Mouse (Mus musculus): ENCODE measurements around the gene Mtx1. TPM values are rescaled to one million over a fixed set of nuclear protein-coding genes. Genes with fewer than 3 reads are reported as not detected.

Mtx1 gene
- polyA plus RNA-seq, 1 experiment, result 299 TPM

GRCm38 (mm10) chr3:89178107-89178385 is 48.8 kb downstream of the Mtx1 start:
- H3K4me1 ChIP-seq, result peaks cover 48% of the 10 kb centered on the region
- H3K4me3 ChIP-seq (replicated peaks), result peak overlapping the region; percentile 96
- no peaks in the 10 kb centered on the region for H3K27me3 ChIP-seq (replicated peaks)
- peaks cover 83% of the 10 kb centered on the region for H3K36me3 ChIP-seq (replicated peaks; ENCODE audit: low read length)
- no peaks in the 10 kb centered on the region for H3K9me3 ChIP-seq
- TF ChIP-seq FLI1 (IDR thresholded peaks at IDR 0.05; ENCODE audit: low read length) (no peak), GATA1 (IDR thresholded peaks at IDR 0.05; ENCODE audit: borderline replicate concordance, low read length) (no peak)

- H3K9me3 ChIP-seq, result no peaks in the 10 kb centered on the region
- peaks cover 42% of the 10 kb centered on the region for H3K4me1 ChIP-seq
- H3K27me3 ChIP-seq (replicated peaks), result no peaks in the 10 kb centered on the region
- H3K4me3 ChIP-seq (replicated peaks), result peak within 1 kb of the TSS; percentile 96
- TF ChIP-seq GATA1 (IDR thresholded peaks at IDR 0.05; ENCODE audit: borderline replicate concordance, low read length) (no peak), FLI1 (IDR thresholded peaks at IDR 0.05; ENCODE audit: low read length) (peak; percentile 49; the same call in 1 of the 2 replicates)
- H3K36me3 ChIP-seq (replicated peaks; ENCODE audit: low read length), result peaks cover 83% of the 10 kb centered on the region
Measured at GRCm38 (mm10) chr3:89177242-89178106, 49.4 kb downstream of the Mtx1 start, which contains the start of gene Scamp3. TSS of gene Scamp3 (plus strand) at chr3:89177473.

GRCm38 (mm10) chr3:89176421-89176820 is 50.5 kb downstream of the Mtx1 start:
- no peak for TF ChIP-seq FLI1 (IDR thresholded peaks at IDR 0.05; ENCODE audit: low read length)
- TF ChIP-seq GATA1 (IDR thresholded peaks at IDR 0.05; ENCODE audit: borderline replicate concordance, low read length), result no peak
- Histone ChIP-seq H3K27me3 (replicated peaks) (no peaks in the 10 kb centered on the region), H3K4me1 (peaks cover 33% of the 10 kb centered on the region), H3K9me3 (no peaks in the 10 kb centered on the region), H3K4me3 (replicated peaks) (no peak overlapping the region), H3K36me3 (replicated peaks; ENCODE audit: low read length) (peaks cover 81% of the 10 kb centered on the region)

GRCm38 (mm10) chr3:89175544-89175943 is 51.3 kb downstream of the Mtx1 start:
- H3K27me3 ChIP-seq (replicated peaks), result no peaks in the 10 kb centered on the region
- H3K4me1 ChIP-seq, result peaks cover 33% of the 10 kb centered on the region
- H3K9me3 ChIP-seq, result no peaks in the 10 kb centered on the region
- no peak overlapping the region for H3K4me3 ChIP-seq (replicated peaks)
- TF ChIP-seq FLI1 (IDR thresholded peaks at IDR 0.05; ENCODE audit: low read length), result no peak
- no peak for TF ChIP-seq GATA1 (IDR thresholded peaks at IDR 0.05; ENCODE audit: borderline replicate concordance, low read length)
- H3K36me3 ChIP-seq (replicated peaks; ENCODE audit: low read length), result peaks cover 80% of the 10 kb centered on the region

- H3K27me3 ChIP-seq (replicated peaks), result no peaks in the 10 kb centered on the region
- peaks cover 80% of the 10 kb centered on the region for H3K36me3 ChIP-seq (replicated peaks; ENCODE audit: low read length)
- no peaks in the 10 kb centered on the region for H3K9me3 ChIP-seq
- H3K4me1 ChIP-seq, result peaks cover 33% of the 10 kb centered on the region
- TF ChIP-seq GATA1 (IDR thresholded peaks at IDR 0.05; ENCODE audit: borderline replicate concordance, low read length) (no peak), FLI1 (IDR thresholded peaks at IDR 0.05; ENCODE audit: low read length) (no peak)
- H3K4me3 ChIP-seq (replicated peaks), result no peak overlapping the region
Measured at GRCm38 (mm10) chr3:89174844-89175243, 52.0 kb downstream of the Mtx1 start.

GRCm38 (mm10) chr3:89166945-89167344 is 59.9 kb downstream of the Mtx1 start:
- Histone ChIP-seq H3K4me3 (replicated peaks) (peak overlapping the region; percentile 0), H3K36me3 (replicated peaks; ENCODE audit: low read length) (peaks cover 56% of the 10 kb centered on the region), H3K4me1 (peaks cover 36% of the 10 kb centered on the region), H3K27me3 (replicated peaks) (no peaks in the 10 kb centered on the region), H3K9me3 (no peaks in the 10 kb centered on the region)
- TF ChIP-seq FLI1 (IDR thresholded peaks at IDR 0.05; ENCODE audit: low read length), result no peak
- no peak for TF ChIP-seq GATA1 (IDR thresholded peaks at IDR 0.05; ENCODE audit: borderline replicate concordance, low read length)

GRCm38 (mm10) chr3:89165268-89165870 is 61.5 kb downstream of the Mtx1 start:
- Histone ChIP-seq H3K4me3 (replicated peaks) (peak overlapping the region; percentile 93), H3K36me3 (replicated peaks; ENCODE audit: low read length) (peaks cover 43% of the 10 kb centered on the region), H3K27me3 (replicated peaks) (no peaks in the 10 kb centered on the region), H3K9me3 (no peaks in the 10 kb centered on the region), H3K4me1 (peaks cover 39% of the 10 kb centered on the region)
- TF ChIP-seq GATA1 (IDR thresholded peaks at IDR 0.05; ENCODE audit: borderline replicate concordance, low read length) (no peak), FLI1 (IDR thresholded peaks at IDR 0.05; ENCODE audit: low read length) (no peak)

GRCm38 (mm10) chr3:89164506-89165267 is 62.2 kb downstream of the Mtx1 start, which contains the start of gene Clk2:
TSS of gene Clk2 (plus strand) at chr3:89164795.
- H3K4me3 ChIP-seq (replicated peaks), result peak within 1 kb of the TSS; percentile 93
- H3K9me3 ChIP-seq, result no peaks in the 10 kb centered on the region
- H3K36me3 ChIP-seq (replicated peaks; ENCODE audit: low read length), result peaks cover 36% of the 10 kb centered on the region
- TF ChIP-seq GATA1 (IDR thresholded peaks at IDR 0.05; ENCODE audit: borderline replicate concordance, low read length) (no peak), FLI1 (IDR thresholded peaks at IDR 0.05; ENCODE audit: low read length) (no peak)
- H3K27me3 ChIP-seq (replicated peaks), result peaks cover 3% of the 10 kb centered on the region
- H3K4me1 ChIP-seq, result peaks cover 45% of the 10 kb centered on the region

- peaks cover 53% of the 10 kb centered on the region for H3K4me1 ChIP-seq
Measured at GRCm38 (mm10) chr3:89163643-89164245, 63.1 kb downstream of the Mtx1 start.

More at GRCm38 (mm10) chr3:89163643-89164245, 63.1 kb downstream of the Mtx1 start:
- H3K36me3 ChIP-seq (replicated peaks; ENCODE audit: low read length), result peaks cover 26% of the 10 kb centered on the region
- no peaks in the 10 kb centered on the region for H3K9me3 ChIP-seq
- peak overlapping the region; percentile 93 for H3K4me3 ChIP-seq (replicated peaks)
- TF ChIP-seq FLI1 (IDR thresholded peaks at IDR 0.05; ENCODE audit: low read length), result no peak
- no peak for TF ChIP-seq GATA1 (IDR thresholded peaks at IDR 0.05; ENCODE audit: borderline replicate concordance, low read length)
- H3K27me3 ChIP-seq (replicated peaks), result peaks cover 13% of the 10 kb centered on the region
